Mouse (Mus musculus) layer of hippocampus, postnatal 36 days (tissue): ENCODE results near the gene Rapgef4. TPM values are rescaled to one million over a fixed set of nuclear protein-coding genes. Genes with fewer than 3 reads are reported as not detected.

Experiments used
- DNase-seq, 2 experiments: peaks; one replicate each; pipeline ENCODE4 v3.0.0; 2022
- total RNA-seq, 2 experiments: library from RNA; stranded (reverse); gene quantifications; 2 replicates each; pipeline ENCODE4 v1.2.3; 2021

Gene Rapgef4
- total RNA-seq, 2 experiments from 2014 or later = 339 to 358 TPM

- no peak for DNase-seq
These were observed 170.9 kb downstream of the Rapgef4 start for GRCm38 (mm10) chr2:72151792-72152554.

DNA sequence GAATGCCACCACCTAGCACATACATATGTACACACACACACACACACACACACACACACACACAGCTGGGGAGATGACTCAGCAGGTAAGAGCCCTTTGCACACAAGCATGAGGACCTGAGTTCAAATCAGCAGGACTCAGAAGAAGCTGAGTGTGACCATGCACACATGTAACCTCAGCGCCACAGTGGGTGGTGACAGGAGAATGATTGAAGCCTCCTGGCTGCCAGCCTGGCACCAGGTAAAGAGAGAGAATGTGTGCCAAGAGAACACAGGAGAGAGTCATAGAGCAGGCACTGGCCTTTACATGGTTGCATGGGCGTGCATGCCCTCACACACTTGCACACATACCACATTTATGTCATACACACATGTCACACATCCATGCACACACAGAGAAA is 171.7 kb downstream of the Rapgef4 start:
- DNase-seq = no peak

DNA sequence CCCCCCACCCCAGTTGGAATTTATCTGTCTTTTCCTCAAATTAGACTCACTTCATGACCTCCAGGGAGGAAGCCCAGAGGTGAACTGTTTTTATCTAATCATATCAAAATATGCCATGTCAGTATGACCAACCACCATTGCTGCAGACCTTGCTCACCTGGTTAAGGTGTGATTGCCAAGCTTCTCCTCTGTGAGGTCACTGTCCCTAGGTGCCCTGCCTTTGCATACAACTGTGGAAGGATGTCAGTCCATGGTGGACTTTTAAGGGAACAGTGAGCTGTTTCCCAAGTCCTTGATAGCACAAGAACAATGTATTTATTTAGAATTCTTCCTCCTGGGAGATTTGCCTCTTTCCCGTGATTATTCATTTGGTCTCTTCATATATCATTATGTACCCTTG is 172.8 kb downstream of the Rapgef4 start:
- no peak for DNase-seq

DNA sequence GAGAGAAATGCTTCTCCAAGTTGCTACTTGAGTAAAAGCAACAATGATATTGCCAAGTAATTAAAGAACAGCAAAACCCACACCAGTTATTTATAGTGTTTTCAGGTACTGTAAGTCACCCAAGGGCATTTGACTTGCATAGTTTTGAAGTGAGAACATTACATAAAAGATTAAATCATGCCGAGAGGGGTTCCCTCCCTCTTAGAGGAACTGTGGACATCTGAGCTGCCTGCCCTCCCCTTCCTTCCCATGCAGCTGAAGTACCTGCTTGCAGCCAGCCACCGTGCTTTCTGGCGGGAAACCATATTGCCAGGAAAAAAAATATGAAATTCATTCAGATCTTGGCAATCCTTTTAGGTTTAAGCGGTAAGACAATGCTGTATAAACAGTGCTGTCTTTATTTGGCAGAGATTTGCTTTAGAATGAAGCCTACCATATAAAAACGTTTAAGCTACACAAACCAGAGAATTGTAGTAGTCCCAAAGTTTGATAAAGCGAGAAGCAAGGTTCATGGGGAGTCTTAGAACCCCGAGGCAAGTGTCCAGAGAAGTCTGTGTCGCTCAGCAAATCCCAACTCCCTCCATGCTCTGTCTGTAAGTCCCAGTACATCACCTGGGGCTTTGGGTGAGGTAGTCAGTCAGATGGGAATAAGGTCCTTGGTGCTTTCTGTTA is 174.2 kb downstream of the Rapgef4 start:
- DNase-seq = no peak

DNA sequence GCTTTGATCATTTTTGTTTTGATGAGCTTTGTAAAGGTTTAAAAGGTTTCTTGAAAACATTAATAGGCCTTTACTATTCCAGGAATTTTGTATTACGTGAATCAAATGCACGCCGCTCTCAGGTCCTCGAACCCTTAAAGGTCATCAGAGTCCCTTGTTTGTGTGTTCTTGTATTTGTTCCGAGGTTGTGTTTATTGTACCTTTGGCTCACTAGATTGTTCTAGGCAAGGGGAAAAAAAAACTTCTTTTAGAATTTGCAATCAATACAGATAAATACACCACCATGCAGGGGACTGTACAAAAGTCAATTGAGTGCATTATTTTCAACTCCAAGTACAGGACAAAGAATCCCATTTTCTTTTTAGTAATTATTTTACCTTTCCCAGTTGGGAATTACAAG is 175.4 kb downstream of the Rapgef4 start:
- no peak for DNase-seq

DNA sequence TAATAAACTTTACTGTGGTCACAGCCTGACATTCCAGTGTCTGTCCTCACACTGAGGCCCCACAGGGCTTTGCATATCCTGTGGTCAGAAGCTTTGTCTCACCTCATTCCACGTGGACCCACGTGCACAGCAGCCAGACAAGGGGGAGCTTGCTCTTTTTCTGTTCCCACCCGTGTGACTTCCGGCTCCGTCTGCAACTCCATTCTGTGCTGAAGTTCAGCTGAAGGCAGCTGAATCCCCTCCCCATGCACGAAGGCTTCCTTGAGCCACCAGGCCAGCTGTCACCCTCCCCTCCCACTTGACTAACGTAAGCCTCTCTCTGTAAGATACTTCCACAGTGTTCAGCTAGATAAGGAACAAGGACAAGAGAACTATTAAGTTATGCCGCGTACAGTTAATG is 176.5 kb downstream of the Rapgef4 start:
- no peak for DNase-seq

- no peak for DNase-seq
These were observed 177.0 kb downstream of the Rapgef4 start for GRCm38 (mm10) chr2:72158045-72158444.

- DNase-seq = no peak
These were observed 177.7 kb downstream of the Rapgef4 start for GRCm38 (mm10) chr2:72158691-72159225.

DNA sequence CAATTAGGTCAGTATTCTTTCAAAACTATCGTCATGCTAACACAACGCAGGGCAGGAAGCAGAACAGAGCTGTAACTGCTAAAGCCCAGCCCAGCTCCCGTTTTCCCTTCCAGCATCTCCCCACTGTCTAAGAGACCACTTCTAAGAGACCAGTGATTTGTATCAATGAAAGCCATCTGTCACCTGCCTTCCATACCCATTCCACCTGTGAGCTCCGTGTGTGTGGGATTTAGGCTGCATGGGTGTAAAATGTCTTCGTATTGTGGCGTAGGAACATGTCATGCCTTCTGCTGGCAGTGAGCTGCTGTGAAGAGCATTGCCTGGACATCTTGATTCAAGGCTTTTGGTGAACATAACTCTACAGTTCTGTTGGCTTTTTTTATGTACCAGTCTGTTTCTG is 178.2 kb downstream of the Rapgef4 start:
- no peak for DNase-seq

DNA sequence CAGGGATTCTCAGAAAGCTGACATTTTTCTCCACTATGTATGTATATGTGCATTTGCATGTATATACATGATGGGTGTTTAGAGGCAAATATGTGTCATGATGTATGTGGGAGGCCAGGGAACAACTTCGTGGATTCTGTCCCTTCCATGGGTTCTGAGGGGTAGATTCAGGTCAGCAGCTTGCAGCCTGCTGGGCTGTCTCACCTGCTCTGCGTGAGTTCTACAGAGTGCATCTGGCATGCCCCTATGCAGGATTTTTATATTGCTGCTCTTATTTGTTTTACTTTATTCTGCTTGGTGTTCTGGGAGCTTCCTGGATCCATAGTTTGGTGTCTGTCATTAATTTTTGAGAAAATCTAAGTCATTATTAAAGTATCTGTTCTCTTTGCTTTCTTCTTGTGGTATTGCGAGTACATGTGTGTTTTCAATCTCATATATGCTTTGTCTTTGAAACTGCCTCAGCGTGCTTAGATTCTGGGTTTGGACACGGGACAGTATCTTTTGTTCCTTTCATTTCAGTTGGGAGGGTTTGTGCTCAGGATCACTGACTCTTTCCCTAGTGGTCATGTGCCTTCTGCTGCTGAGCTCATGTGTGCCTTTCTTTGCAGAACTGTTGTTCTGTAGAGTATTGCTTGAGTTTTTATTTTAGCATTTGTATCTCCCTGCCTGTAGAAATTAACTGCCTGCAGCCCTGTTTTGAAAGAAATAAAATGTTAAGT is 184.3 kb downstream of the Rapgef4 start:
- no peak for DNase-seq

GRCm38 (mm10) chr2:72169451-72170100 is 188.5 kb downstream of the Rapgef4 start:
- DNase-seq = no peak

DNA sequence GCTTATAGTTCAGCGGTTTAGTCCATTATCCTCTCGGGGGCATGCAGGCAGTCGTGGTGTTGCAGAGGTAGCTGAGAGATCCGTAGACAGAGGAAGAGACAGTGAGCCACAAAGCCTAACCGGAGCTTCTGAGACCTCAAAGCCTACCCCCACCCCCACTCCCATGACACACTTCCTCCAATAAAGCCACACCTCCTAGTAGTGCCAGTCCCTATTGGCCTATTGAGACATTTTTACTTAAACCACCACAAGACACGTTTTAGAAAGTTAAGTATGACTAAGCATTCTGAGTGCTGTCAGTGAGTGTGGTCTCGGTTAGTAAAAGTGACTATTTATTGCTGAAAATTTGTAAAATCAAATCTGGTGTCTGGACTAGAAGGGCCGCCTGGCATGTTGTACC is 189.5 kb downstream of the Rapgef4 start:
- DNase-seq = no peak

- DNase-seq = no peak
These were observed 190.2 kb downstream of the Rapgef4 start for GRCm38 (mm10) chr2:72171204-72171603.

DNA sequence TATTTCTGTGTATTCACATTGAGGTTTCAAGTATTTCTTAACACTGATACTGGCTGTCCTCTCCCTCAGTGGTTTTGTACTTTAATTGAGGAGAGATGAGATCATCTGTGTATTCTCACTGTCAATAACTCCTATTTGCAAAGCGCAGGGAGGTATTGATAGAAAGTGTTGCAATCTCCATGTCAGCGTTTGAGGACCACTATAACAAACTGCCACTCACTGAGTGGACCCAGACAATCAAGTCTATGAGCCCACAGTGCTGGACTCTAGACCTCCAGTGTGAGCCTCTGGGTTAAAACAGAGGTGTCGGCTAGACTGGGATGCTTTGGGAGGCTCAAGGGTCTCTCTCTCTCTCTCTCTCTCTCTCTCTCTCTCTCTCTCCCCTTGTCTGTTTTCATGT is 192.0 kb downstream of the Rapgef4 start:
- DNase-seq = no peak

- DNase-seq = no peak
These were observed 192.8 kb downstream of the Rapgef4 start for GRCm38 (mm10) chr2:72173844-72174243.

GRCm38 (mm10) chr2:72175536-72175935 is 194.5 kb downstream of the Rapgef4 start:
- no peak for DNase-seq

- no peak for DNase-seq
These were observed 194.9 kb downstream of the Rapgef4 start for GRCm38 (mm10) chr2:72175971-72176370.

GRCm38 (mm10) chr2:72177214-72178023 is 196.4 kb downstream of the Rapgef4 start:
- no peak for DNase-seq

GRCm38 (mm10) chr2:72178025-72178424 is 197.0 kb downstream of the Rapgef4 start:
- no peak for DNase-seq

GRCm38 (mm10) chr2:72178515-72178914 is 197.5 kb downstream of the Rapgef4 start:
- no peak for DNase-seq

DNA sequence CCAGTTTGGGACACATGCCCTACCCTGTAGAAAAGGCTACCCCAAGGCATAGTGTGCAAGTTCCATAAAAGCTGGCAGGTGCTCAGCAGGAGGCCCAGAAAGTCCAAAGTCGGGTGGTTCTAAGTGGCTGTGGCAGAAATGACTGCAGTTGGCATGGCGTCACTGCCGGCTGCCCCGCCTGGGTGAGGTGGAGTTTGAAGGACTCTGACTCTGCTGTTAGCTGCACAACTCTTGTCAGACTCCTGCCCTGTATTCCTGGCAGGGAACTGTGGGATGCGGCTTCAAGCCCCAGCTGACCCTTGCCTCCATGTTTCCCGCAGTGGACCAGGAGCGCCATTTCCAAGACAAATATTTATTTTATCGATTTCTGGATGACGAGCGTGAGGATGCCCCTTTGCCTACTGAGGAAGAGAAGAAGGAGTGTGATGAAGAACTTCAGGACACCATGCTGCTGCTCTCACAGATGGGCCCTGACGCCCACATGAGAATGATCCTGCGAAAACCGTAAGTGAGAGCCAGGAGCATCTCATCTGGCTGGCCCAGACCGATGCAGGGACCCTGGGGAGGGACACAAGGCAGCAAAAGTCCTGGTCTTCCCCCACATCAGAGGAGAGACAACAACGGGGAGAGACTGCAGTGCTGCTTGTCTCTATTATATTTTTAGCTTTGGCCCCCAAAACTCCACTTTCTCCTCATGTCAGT is 198.7 kb downstream of the Rapgef4 start:
- no peak for DNase-seq
